Mouse (Mus musculus) stomach, postnatal 0 days (tissue): Measurements from ENCODE around the gene Plac1. TPM values are rescaled to one million over a fixed set of nuclear protein-coding genes. Genes with fewer than 3 reads are reported as not detected.

ENCODE experiments used
- ATAC-seq: fragments of 200-750 bp; cut with Nextera tagmentation; 2 replicates; pipeline ENCODE4 v1.8.0; 2017; ENCODE audit not compliant: low FRiP score, low TSS enrichment
- DNase-seq: peaks from one replicate; pipeline ENCODE4 v3.0.0-alpha.2; 2016; ENCODE audit warnings: low spot score
- H3K27ac ChIP-seq: fragments of 300-500 bp; sonication (generic); replicated peaks from 2 replicates; pipeline ENCODE4 v1.5.1; 2014; ENCODE audit warnings: mild to moderate bottlenecking, control low read depth
- H3K27me3 ChIP-seq: fragments of 300-500 bp; sonication (generic); 2 replicates; pipeline ENCODE4 v1.6.1; 2014; ENCODE audit warnings: low read length; ENCODE audit not compliant: control insufficient read depth, insufficient read depth
- H3K36me3 ChIP-seq: fragments of 300-500 bp; sonication (generic); 2 replicates; pipeline ENCODE4 v1.6.1; 2014; ENCODE audit warnings: low read length, mixed read lengths; ENCODE audit not compliant: control insufficient read depth, insufficient read depth
- H3K4me1 ChIP-seq: fragments of 300-500 bp; sonication (generic); replicated peaks from 2 replicates; pipeline ENCODE4 v1.6.1; 2014; ENCODE audit warnings: antibody characterized with exemption; ENCODE audit not compliant: control insufficient read depth, insufficient read depth
- H3K4me2 ChIP-seq: fragments of 300-500 bp; sonication (generic); replicated peaks from 2 replicates; pipeline ENCODE4 v1.6.1; 2014; ENCODE audit warnings: low read depth, mild to moderate bottlenecking, control low read depth, moderate library complexity
- H3K4me3 ChIP-seq: fragments of 300-500 bp; sonication (generic); 2 replicates; pipeline ENCODE4 v1.5.1; 2014; ENCODE audit warnings: low read depth, low read length, control low read depth
- H3K9ac ChIP-seq: fragments of 300-500 bp; sonication (generic); 2 replicates; pipeline ENCODE4 v1.6.1; 2014; ENCODE audit warnings: mild to moderate bottlenecking, low read length, control low read depth, mixed read lengths
- H3K9me3 ChIP-seq: fragments of 300-500 bp; sonication (generic); 2 replicates; pipeline ENCODE4 v1.6.1; 2016; ENCODE audit warnings: low read length; ENCODE audit not compliant: control insufficient read depth
- CTCF ChIP-seq: IDR thresholded peaks from 2 replicates; pipeline ENCODE4 v1.5.1; 2016; ENCODE audit warnings: antibody characterized with exemption, low read depth, mild to moderate bottlenecking, moderate library complexity
- EP300 ChIP-seq: optimal IDR thresholded peaks from 2 replicates; pipeline ENCODE3; 2016; ENCODE audit warnings: antibody characterized with exemption
- WGBS: fragments of 180-500 bp; shearing (Covaris S2); extraction: QIAGEN DNeasy Blood & Tissue Kit; methylation state at CpG from one replicate; pipeline ENCODE4 v1.1.7; 2014; 5-methylcytosine and 5-hydroxymethylcytosine counted together
- polyA plus RNA-seq: library from polyadenylated mRNA; unstranded; fragments of >200 nt; fragmentation: Nextera tagmentation; extraction: Ambion mirVana; gene quantifications from 2 replicates; pipeline ENCODE4 v1.2.1, GENCODE M21; 2015

Plac1 gene
- polyA plus RNA-seq, 1 experiment from 2014 or later, result 1.2 TPM

DNA sequence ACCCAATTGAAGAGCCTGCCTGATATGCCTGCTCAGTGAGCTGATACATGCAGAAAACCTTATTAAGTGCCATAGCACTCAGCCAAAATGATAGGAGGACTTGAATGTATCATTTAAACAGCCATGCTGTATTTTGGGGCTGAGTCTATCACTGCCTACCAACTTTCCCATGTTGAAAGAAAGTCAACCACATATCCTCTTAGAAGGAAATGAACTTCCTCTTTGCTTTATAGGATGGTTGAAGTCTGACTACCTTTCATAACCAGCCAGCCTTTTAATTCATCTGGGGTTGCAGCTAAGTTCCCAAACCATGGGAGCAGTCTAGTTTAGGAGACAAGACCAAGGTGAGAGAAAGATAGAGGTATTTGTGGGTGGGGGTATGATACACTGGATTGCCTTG, 121.9 kb downstream of the Plac1 start:
- DNase-seq, result no peak
- H3K27ac ChIP-seq, result no peak overlapping the region
- no peak for ATAC-seq

DNA sequence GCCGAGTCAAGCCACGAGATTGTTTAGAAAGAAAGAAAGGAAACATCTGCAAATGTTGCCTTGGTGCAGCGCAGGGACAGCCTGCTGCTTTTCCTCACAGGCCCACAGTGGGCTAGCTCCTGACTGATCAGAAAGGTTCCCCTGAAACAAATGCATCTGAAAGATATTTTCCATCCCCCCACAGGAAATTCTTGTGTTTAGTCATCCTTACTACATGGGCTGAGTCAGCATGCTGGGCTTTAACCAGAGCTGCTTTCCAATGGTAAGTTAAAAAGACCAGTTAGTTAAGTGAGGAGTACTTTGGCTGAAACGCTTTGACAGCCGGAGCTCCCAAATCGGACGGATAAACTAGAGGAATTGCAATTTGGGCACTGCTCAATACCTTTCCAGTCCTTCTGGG, 124.9 kb downstream of the Plac1 start:
- no peak for TF ChIP-seq CTCF
- no peak for TF ChIP-seq EP300
- Histone ChIP-seq H3K36me3 (no peaks in the 10 kb centered on the region), H3K27ac (no peak overlapping the region), H3K4me3 (no peak overlapping the region), H3K4me1 (no peaks in the 10 kb centered on the region), H3K9me3 (no peaks in the 10 kb centered on the region), H3K27me3 (no peaks in the 10 kb centered on the region), H3K4me2 (no peak overlapping the region), H3K9ac (no peak overlapping the region)
- DNase-seq, result no peak
- WGBS, result 56% methylated on average over 7 of the region's 7 CpGs
- ATAC-seq, result no peak

More for the DNA sequence above, 121.9 kb downstream of the Plac1 start:
- Histone ChIP-seq H3K4me1 (no peaks in the 10 kb centered on the region), H3K4me2 (no peak overlapping the region), H3K4me3 (no peak overlapping the region), H3K27me3 (no peaks in the 10 kb centered on the region), H3K9ac (no peak overlapping the region), H3K9me3 (no peaks in the 10 kb centered on the region), H3K36me3 (no peaks in the 10 kb centered on the region)
- TF ChIP-seq CTCF, result no peak
- TF ChIP-seq EP300, result no peak

DNA sequence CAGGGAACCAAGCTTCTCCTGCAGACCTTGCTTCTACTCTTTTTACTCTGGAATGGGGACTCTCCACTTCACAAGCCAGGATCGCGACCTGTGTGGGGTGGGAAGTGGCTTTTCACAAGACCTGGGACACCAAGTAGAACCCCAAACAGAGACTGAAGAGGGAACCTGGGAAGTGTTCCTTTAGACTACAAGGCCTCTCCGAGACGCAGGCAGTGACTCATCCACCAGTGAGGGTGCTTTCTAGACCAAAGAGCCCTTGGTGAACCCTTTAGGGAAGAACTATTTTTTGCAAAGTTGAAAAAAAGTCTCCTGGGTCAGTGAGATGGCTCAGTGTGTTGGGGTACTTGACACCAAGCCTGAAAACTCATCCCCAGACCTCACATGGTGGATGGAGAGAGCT, 129.8 kb downstream of the Plac1 start:
- DNase-seq (no peak), ATAC-seq (no peak)
- H3K4me3 ChIP-seq, result no peak overlapping the region
- TF ChIP-seq CTCF (no peak), EP300 (no peak)
- H3K36me3 ChIP-seq, result no peaks in the 10 kb centered on the region
- no peak overlapping the region for H3K9ac ChIP-seq
- 77% methylated on average over 4 of the region's 4 CpGs for WGBS
- no peaks in the 10 kb centered on the region for H3K4me1 ChIP-seq
- no peaks in the 10 kb centered on the region for H3K9me3 ChIP-seq
- no peak overlapping the region for H3K4me2 ChIP-seq
- H3K27me3 ChIP-seq, result no peaks in the 10 kb centered on the region
- no peak overlapping the region for H3K27ac ChIP-seq

DNA sequence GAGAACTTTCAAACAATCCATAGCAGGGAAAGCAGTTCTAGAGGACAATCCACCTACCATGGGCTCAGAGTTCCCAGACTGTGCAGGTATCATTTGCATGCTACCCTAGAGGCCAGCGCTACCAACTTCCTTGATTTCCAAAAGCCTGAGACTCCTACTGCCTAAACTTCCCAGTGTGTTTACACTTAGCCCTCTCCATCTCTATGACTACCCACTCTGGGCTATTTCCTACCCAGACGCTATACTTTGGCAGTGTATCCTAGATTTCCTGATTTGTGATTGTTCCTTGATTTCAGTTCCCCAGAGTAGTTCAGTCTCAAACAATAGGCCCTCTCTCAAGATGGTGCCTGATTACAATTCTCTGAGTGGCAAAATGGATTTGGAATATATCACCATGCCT, 132.8 kb downstream of the Plac1 start:
- Histone ChIP-seq H3K9ac (no peak overlapping the region), H3K4me1 (no peaks in the 10 kb centered on the region), H3K27me3 (no peaks in the 10 kb centered on the region), H3K4me2 (no peak overlapping the region), H3K9me3 (no peaks in the 10 kb centered on the region), H3K36me3 (no peaks in the 10 kb centered on the region), H3K27ac (no peak overlapping the region), H3K4me3 (no peak overlapping the region)
- no peak for ATAC-seq
- WGBS, result 69% methylated on average over 2 of the region's 2 CpGs
- TF ChIP-seq EP300 (no peak), CTCF (no peak)
- DNase-seq, result no peak

DNA sequence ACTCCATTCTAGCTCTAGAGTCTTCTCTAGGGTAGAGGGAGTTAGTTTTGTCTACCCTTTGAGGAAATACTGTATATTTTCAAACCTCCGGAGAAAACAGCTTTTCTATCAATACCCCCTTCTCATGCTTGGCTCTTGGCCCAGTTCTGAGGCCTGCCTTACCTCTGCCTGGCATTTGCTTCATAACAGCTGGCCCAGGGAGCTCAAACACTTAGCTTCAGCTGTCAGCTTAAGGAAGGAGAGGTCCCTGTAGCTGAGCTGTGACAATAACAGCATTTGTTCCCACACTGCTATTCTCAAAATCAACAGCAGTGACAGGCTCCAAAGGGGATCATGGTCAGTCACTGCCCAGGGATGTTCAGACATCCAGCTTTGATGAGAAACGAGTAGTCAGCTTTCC, 138.7 kb downstream of the Plac1 start:
- Histone ChIP-seq H3K4me1 (no peaks in the 10 kb centered on the region), H3K27ac (no peak overlapping the region), H3K36me3 (no peaks in the 10 kb centered on the region), H3K9ac (no peak overlapping the region), H3K9me3 (no peaks in the 10 kb centered on the region), H3K4me2 (no peak overlapping the region), H3K4me3 (no peak overlapping the region), H3K27me3 (no peaks in the 10 kb centered on the region)
- TF ChIP-seq CTCF (no peak), EP300 (no peak)
- WGBS, result 42% methylated on average over 2 of the region's 2 CpGs
- no peak for ATAC-seq
- no peak for DNase-seq

DNA sequence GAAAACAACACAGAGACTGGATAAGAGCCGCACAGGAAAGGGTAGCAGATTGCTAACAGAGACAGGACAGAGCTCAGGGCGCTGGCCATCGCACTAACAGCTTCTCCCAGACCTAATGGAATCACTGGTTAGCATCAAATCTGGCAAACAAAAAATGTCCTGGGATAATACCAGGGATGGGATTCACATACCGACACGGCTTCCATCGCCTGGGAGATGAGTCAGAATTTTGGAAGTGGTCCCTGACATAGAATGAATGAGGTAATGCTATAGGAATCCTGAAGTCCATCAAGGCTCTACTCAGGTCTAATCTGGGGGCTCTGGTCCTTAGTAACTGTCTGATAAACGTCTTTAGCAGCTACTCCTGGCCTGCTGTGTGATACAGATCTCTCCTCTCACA, 140.0 kb downstream of the Plac1 start:
- ATAC-seq, result peak; percentile 47; the same call in 1 of the 2 replicates
- Histone ChIP-seq H3K27me3 (no peaks in the 10 kb centered on the region), H3K27ac (no peak overlapping the region), H3K36me3 (no peaks in the 10 kb centered on the region), H3K4me1 (no peaks in the 10 kb centered on the region), H3K4me3 (no peak overlapping the region), H3K4me2 (no peak overlapping the region), H3K9ac (no peak overlapping the region), H3K9me3 (no peaks in the 10 kb centered on the region)
- TF ChIP-seq CTCF, result no peak
- no peak for TF ChIP-seq EP300
- no peak for DNase-seq
- WGBS, result 48% methylated on average over 7 of the region's 7 CpGs
